8 mouse cellular contexts compared by ENCODE assay signal in the genomic region with DNA sequence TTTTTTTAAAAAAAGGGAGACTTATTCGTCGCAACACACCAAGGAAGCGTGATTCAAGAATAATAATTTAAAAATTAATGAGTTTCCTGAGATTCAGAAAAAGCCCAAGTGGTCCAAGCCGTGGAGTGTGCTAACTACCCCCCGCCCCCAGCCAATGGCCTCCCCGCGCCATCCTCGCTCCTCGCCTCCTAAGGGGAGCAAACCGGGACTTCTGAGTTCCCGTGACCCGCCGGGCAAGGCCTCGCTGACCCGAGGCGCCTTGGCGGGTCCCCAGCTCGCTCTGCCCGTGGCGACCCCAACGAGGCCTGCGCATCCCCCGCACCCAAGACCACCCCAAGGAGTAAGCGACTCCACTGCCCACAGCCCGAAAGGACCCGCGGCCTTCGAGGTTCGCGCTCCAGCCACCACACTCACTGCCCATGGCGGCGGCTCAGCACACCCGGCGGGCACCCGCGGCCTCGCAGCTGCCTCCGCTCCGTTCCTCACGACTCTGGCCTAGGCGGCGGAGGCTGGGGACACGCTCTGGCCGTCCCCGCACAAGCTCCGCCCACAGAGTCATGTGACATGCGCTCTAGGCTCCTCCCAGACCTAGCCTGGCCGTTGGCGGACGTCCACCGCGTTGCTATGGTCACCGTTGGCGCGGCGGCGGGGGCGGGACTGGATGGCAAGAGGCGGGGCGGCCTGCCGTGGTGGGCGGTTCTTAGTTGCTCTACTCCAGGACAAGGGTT. TPM values are rescaled to one million over a fixed set of nuclear protein-coding genes. Genes with fewer than 3 reads are reported as not detected.
DNase-seq lines count a peak whose midpoint lies in the region; ATAC-seq lines count a peak whose summit lies in the region.

Gene Sec61a2 (minus strand): TSS at position 590 of the 728 bp plus-strand sequence.

- ATAC-seq in hindbrain, embryonic 15.5 days (ENCODE audit: low FRiP score, low read depth): peak; percentile 99

- H3K4me3 ChIP-seq in hindbrain, embryonic 15.5 days: peak within 1 kb of the TSS; percentile 68

- H3K9ac ChIP-seq in hindbrain, embryonic 15.5 days: peak within 1 kb of the TSS; percentile 80

- peak; percentile 93 for DNase-seq in T-cell, adult 2 months (ENCODE audit: low spot score)
- DNase-seq in cerebellum, postnatal 36 days: peak; percentile 100
- peak; percentile 99 to 100 for DNase-seq in frontal cortex, postnatal 36 days (ENCODE audit: low spot score in 2 of 2)
- peak; percentile 97 for DNase-seq in left cerebral cortex, adult 11 months (ENCODE audit: low spot score)
- DNase-seq in lung, postnatal 4 days: peak; percentile 98 to 100
- peak; percentile 96 for DNase-seq in retina, postnatal 7 days (ENCODE audit: low read depth, low spot score)
- DNase-seq in urinary bladder, adult 2 months (ENCODE audit: low spot score): peak; percentile 100

- H3K9me3 ChIP-seq in hindbrain, embryonic 15.5 days: no peaks in the 10 kb centered on the region

- peaks cover 22% of the 10 kb centered on the region for H3K4me1 ChIP-seq in hindbrain, embryonic 15.5 days (replicated peaks)

- WGBS in hindbrain, embryonic 15.5 days: under 1% methylated on average over 62 of the region's 62 CpGs

- no peaks in the 10 kb centered on the region for H3K27me3 ChIP-seq in hindbrain, embryonic 15.5 days

- peak within 1 kb of the TSS; percentile 60 for H3K4me2 ChIP-seq in hindbrain, embryonic 15.5 days

- peaks cover 18% of the 10 kb centered on the region; the same call in 1 of the 2 replicates for H3K36me3 ChIP-seq in hindbrain, embryonic 15.5 days

- H3K27ac ChIP-seq in hindbrain, embryonic 15.5 days (replicated peaks): peak within 1 kb of the TSS; percentile 79

RNA-seq across cellular contexts. Expression of gene Sec61a2, which starts in this region (rescaled TPM):
- 106 and 109 TPM in 2 replicates for polyA plus RNA-seq in hindbrain, embryonic 15.5 days (2015; fragmentation: Nextera tagmentation; extraction: Ambion mirVana)
- polyA plus RNA-seq in urinary bladder, adult 2 months (2012; rRNA removed): 57.6 and 72.1 TPM in 2 replicates

Comparison
In these comparisons a context has a peak if more than half of its experiments do, and no peak if none do; other contexts are left out.
1. Peak in every context shown above with its lines: DNase-seq, ATAC-seq, H3K4me3 ChIP-seq and H3K27ac ChIP-seq.